Mouse (Mus musculus): Measurements from ENCODE around the gene Jup. TPM values are rescaled to one million over a fixed set of nuclear protein-coding genes. Genes with fewer than 3 reads are reported as not detected.

The Jup gene
- total and polyA plus RNA-seq, 2 experiments from 2014 or later: 135 to 319 TPM

DNA sequence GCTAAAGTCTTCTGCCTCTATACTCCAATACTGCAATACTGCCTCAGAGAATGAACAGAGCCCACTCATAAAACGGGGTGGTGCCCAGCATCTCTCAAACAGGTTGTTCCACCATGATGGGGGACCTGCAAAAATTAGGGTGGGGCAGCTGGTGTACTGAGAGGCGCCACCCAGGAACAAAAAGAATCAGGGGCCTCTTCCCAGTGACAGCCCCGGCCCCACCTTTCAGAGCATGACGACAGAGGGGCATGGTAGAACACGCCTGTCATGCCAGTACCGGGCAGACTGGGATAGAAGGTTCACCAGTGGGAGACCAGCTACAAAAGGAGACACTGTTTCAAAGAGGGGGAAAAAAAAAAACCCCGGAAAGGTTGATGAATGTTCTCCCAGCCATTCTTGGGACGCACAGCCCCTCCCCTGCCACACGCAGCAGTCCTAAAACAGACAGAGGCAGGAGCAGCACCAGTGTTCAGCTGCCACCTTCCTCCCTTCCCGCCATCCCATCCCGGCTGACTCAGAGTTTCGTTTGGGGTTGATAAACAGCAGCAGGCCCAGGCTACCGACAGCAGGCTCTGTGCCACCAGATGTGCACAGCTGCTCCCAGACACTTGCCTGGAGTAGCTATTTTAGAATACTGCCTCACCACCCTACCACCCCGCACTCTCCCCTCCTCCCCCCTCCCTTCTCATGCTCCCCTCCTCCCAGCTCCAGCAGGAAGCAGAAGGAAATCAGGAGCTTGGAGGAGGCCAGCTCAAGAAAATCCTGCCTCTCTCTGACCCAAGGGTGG lies 9.8 kb downstream of the Jup start:
- H3K4me1 ChIP-seq (ENCODE audit: control insufficient read depth, insufficient read depth): peaks cover 64% of the 10 kb centered on the region
- no peak overlapping the region for H3K9ac ChIP-seq (replicated peaks; ENCODE audit: low read depth, low read length)
- no peaks in the 10 kb centered on the region for H3K27me3 ChIP-seq (ENCODE audit: control insufficient read depth, insufficient read depth, low read length)
- H3K9me3 ChIP-seq (replicated peaks; ENCODE audit: control insufficient read depth, low read length): no peaks in the 10 kb centered on the region
- H3K4me2 ChIP-seq (ENCODE audit: low read depth, low read length): peak overlapping the region; percentile 40
- TF ChIP-seq EP300 (IDR thresholded peaks at IDR 0.05; ENCODE audit: low read depth) (peak; percentile 37; the same call in 1 of the 2 replicates), CTCF (IDR thresholded peaks at IDR 0.05; ENCODE audit: low read depth) (no peak)
- peaks cover 35% of the 10 kb centered on the region for H3K36me3 ChIP-seq (replicated peaks; ENCODE audit: control insufficient read depth, insufficient read depth, low read length)
- DNase-seq (ENCODE audit: low spot score) (peak; percentile 89), ATAC-seq (ENCODE audit: insufficient read depth, low read depth) (peak; percentile 78)
- peak overlapping the region; percentile 11; the same call in 1 of the 2 replicates for H3K4me3 ChIP-seq (ENCODE audit: low read depth, low read length)
- peak overlapping the region; percentile 88 for H3K27ac ChIP-seq (ENCODE audit: low read depth)
- 20% methylated on average over 14 of the region's 14 CpGs for WGBS

DNA sequence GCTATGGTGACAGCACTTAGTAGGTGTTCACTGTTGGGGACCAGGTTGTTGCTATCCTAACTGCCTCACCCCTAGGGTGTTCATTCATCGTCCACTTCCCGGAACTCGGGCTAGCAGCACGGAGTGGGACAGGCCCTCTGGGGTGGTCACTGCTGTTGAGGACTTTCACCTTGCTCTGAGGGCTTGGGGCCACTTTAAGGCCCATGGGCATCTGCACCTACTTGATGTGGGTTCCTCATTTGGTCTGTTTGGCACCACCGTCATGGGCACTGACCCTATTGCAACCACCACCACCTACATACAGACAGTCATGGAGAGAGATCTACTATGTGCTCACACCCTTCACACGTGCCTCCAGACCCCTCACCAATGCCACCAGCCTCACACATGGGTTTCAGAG lies 10.5 kb downstream of the Jup start:
- H3K27ac ChIP-seq (ENCODE audit: low read depth): peak overlapping the region; percentile 88
- H3K4me3 ChIP-seq (ENCODE audit: low read depth, low read length): no peak overlapping the region
- WGBS: 78% methylated on average over 6 of the region's 6 CpGs
- DNase-seq (ENCODE audit: low spot score) (no peak), ATAC-seq (ENCODE audit: insufficient read depth, low read depth) (no peak)
- H3K9ac ChIP-seq (replicated peaks; ENCODE audit: low read depth, low read length): no peak overlapping the region
- no peaks in the 10 kb centered on the region for H3K9me3 ChIP-seq (replicated peaks; ENCODE audit: control insufficient read depth, low read length)
- H3K4me2 ChIP-seq (ENCODE audit: low read depth, low read length): no peak overlapping the region
- no peak for TF ChIP-seq EP300 (IDR thresholded peaks at IDR 0.05; ENCODE audit: low read depth)
- TF ChIP-seq CTCF (IDR thresholded peaks at IDR 0.05; ENCODE audit: low read depth): no peak
- H3K36me3 ChIP-seq (replicated peaks; ENCODE audit: control insufficient read depth, insufficient read depth, low read length): peaks cover 42% of the 10 kb centered on the region
- no peaks in the 10 kb centered on the region for H3K27me3 ChIP-seq (ENCODE audit: control insufficient read depth, insufficient read depth, low read length)
- peaks cover 57% of the 10 kb centered on the region for H3K4me1 ChIP-seq (ENCODE audit: control insufficient read depth, insufficient read depth)

DNA sequence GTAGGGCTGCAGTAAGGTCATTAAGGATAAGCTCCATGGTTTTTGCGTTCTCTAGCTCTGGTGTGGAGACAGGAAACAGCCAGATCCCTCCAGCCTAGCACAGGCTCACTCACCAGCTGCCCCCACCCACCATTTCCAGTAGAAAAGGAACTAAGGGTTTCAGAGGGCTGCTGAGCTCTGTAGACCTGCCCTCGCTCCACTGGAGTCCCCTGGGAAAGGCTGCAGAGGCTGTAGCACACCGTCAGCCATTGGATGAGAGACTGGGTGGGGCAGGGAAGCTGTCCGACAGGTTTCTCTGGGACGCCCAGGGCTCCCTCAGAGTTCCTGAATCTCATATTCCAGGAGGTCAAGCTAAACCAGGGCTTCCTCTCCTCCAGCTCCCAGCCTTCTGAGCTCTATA lies 11.0 kb downstream of the Jup start:
- peaks cover 47% of the 10 kb centered on the region for H3K36me3 ChIP-seq (replicated peaks; ENCODE audit: control insufficient read depth, insufficient read depth, low read length)
- no peak for ATAC-seq (ENCODE audit: insufficient read depth, low read depth)
- no peak overlapping the region for H3K9ac ChIP-seq (replicated peaks; ENCODE audit: low read depth, low read length)

DNA sequence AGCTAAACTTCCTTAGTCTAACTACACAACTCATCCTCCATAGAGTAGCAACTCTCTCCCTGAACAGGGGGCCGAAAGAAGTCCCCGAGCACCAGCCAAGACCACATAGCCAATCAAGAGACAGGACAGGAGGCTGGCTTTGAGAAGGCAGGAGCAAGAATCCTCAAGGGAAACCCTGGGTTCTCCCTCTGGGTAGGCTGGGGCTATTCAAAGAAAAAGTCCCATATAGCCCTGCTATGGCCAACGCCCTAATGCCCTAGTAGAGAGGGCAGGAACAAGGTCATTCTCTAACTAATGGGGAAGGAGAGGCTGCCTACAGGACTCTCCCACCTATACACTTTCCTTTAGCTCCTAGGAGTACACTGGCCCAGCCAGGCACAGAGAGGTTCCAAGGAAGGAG lies 12.5 kb downstream of the Jup start:
- DNase-seq (ENCODE audit: low spot score): no peak
- Histone ChIP-seq H3K36me3 (replicated peaks; ENCODE audit: control insufficient read depth, insufficient read depth, low read length) (peaks cover 60% of the 10 kb centered on the region), H3K9ac (replicated peaks; ENCODE audit: low read depth, low read length) (no peak overlapping the region), H3K9me3 (replicated peaks; ENCODE audit: control insufficient read depth, low read length) (no peaks in the 10 kb centered on the region), H3K27ac (ENCODE audit: low read depth) (no peak overlapping the region), H3K4me2 (ENCODE audit: low read depth, low read length) (no peak overlapping the region), H3K4me1 (ENCODE audit: control insufficient read depth, insufficient read depth) (peaks cover 36% of the 10 kb centered on the region), H3K27me3 (ENCODE audit: control insufficient read depth, insufficient read depth, low read length) (no peaks in the 10 kb centered on the region), H3K4me3 (ENCODE audit: low read depth, low read length) (no peak overlapping the region)
- ATAC-seq (ENCODE audit: insufficient read depth, low read depth): no peak
- TF ChIP-seq EP300 (IDR thresholded peaks at IDR 0.05; ENCODE audit: low read depth): no peak
- TF ChIP-seq CTCF (IDR thresholded peaks at IDR 0.05; ENCODE audit: low read depth): no peak
- 79% methylated on average over 3 of the region's 3 CpGs for WGBS

More for the DNA sequence above, 11.0 kb downstream of the Jup start:
- no peak for DNase-seq (ENCODE audit: low spot score)
- peaks cover 52% of the 10 kb centered on the region for H3K4me1 ChIP-seq (ENCODE audit: control insufficient read depth, insufficient read depth)
- H3K4me3 ChIP-seq (ENCODE audit: low read depth, low read length): no peak overlapping the region
- no peaks in the 10 kb centered on the region for H3K27me3 ChIP-seq (ENCODE audit: control insufficient read depth, insufficient read depth, low read length)
- H3K4me2 ChIP-seq (ENCODE audit: low read depth, low read length): no peak overlapping the region
- H3K9me3 ChIP-seq (replicated peaks; ENCODE audit: control insufficient read depth, low read length): no peaks in the 10 kb centered on the region
- TF ChIP-seq CTCF (IDR thresholded peaks at IDR 0.05; ENCODE audit: low read depth): no peak
- no peak for TF ChIP-seq EP300 (IDR thresholded peaks at IDR 0.05; ENCODE audit: low read depth)
- 67% methylated on average over 5 of the region's 5 CpGs for WGBS
- H3K27ac ChIP-seq (ENCODE audit: low read depth): no peak overlapping the region

DNA sequence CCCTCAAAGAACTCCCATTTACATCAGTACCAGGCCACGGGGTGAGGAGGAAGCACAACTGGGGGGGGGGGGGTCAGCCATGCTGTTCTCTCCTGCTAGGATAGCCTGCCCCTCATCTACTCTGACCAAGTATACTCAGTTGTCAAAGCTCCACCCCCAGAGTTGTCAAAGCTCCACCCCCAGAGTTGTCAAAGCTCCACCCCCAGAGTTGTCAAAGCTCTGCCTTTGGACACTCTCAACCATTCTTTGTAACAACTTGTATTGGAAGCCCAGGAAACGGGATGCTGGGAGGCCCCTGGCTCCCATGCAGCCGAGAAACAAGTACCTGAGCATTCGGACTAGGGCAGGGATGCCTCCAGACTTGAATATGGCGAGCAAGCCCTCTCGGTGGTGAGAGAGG lies 14.9 kb downstream of the Jup start:
- no peak overlapping the region for H3K4me2 ChIP-seq (ENCODE audit: low read depth, low read length)
- H3K9ac ChIP-seq (replicated peaks; ENCODE audit: low read depth, low read length): no peak overlapping the region
- H3K27me3 ChIP-seq (ENCODE audit: control insufficient read depth, insufficient read depth, low read length): no peaks in the 10 kb centered on the region
- peaks cover 81% of the 10 kb centered on the region for H3K36me3 ChIP-seq (replicated peaks; ENCODE audit: control insufficient read depth, insufficient read depth, low read length)
- no peak for TF ChIP-seq CTCF (IDR thresholded peaks at IDR 0.05; ENCODE audit: low read depth)
- no peak for TF ChIP-seq EP300 (IDR thresholded peaks at IDR 0.05; ENCODE audit: low read depth)
- DNase-seq (ENCODE audit: low spot score) (no peak), ATAC-seq (ENCODE audit: insufficient read depth, low read depth) (no peak)
- peaks cover 13% of the 10 kb centered on the region for H3K4me1 ChIP-seq (ENCODE audit: control insufficient read depth, insufficient read depth)
- H3K27ac ChIP-seq (ENCODE audit: low read depth): no peak overlapping the region
- H3K9me3 ChIP-seq (replicated peaks; ENCODE audit: control insufficient read depth, low read length): no peaks in the 10 kb centered on the region
- no peak overlapping the region for H3K4me3 ChIP-seq (ENCODE audit: low read depth, low read length)
- 80% methylated on average over 5 of the region's 6 CpGs for WGBS
